Mouse (Mus musculus) R1 (cell line): Measurements from ENCODE around the gene Unc93a2.
"Not testable (repeated sequence)": the region's sequence is repeated elsewhere in the genome, so short reads cannot be mapped to it uniquely, and the experiment has no call there.

Source experiments
- DNase-seq: peaks from one replicate; pipeline ENCODE4 v3.0.0-alpha.2; 2018; ENCODE audit warnings: low read depth, low spot score

Gene Unc93a2

GRCm38 (mm10) chr17:7385364-7385763, at the start of gene Unc93a2:
Unc93a2 (minus strand) TSS chr17:7385464.
- not testable (repeated sequence) for DNase-seq

DNA sequence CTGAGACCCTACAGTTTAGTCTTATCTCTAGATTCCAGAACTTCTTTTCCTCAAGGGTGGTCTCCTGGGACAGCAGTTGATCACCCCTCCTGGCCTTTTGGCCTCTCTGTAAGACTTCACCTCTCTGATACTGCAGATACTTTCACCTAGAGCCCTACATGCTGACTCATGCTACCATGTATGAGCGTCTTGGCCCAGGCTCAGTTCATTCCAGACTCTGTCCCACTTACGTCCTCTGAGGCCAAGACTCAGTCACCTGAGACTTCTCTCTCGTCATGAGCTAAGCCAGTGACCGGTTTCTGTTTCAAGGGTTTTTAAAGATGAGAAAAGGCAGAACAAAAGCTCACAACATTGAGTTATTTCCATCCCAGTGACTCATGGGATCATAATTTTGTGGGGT, 48.9 kb upstream of the Unc93a2 start:
- not testable (repeated sequence) for DNase-seq

DNA sequence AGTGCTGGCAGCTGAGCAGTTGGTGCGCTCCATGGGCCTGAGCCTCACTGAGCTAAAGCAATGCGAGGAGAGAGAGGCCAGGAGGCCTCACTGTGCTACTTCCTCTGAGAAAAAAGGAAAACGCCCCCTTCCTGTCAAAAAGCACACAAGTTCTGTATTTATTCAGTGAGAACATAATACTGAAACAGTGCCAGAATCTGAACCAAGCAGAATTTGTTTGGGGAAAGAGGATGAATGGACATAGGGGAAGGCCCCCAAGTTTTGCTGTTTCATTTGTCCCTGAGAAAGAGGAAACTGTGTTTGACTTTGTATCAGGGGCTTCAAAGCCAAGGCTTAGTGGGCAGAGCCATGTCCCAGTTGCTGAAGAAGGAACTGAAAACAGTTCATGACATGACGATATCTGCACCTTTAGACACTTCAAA, 45.0 kb upstream of the Unc93a2 start:
- not testable (repeated sequence) for DNase-seq

DNA sequence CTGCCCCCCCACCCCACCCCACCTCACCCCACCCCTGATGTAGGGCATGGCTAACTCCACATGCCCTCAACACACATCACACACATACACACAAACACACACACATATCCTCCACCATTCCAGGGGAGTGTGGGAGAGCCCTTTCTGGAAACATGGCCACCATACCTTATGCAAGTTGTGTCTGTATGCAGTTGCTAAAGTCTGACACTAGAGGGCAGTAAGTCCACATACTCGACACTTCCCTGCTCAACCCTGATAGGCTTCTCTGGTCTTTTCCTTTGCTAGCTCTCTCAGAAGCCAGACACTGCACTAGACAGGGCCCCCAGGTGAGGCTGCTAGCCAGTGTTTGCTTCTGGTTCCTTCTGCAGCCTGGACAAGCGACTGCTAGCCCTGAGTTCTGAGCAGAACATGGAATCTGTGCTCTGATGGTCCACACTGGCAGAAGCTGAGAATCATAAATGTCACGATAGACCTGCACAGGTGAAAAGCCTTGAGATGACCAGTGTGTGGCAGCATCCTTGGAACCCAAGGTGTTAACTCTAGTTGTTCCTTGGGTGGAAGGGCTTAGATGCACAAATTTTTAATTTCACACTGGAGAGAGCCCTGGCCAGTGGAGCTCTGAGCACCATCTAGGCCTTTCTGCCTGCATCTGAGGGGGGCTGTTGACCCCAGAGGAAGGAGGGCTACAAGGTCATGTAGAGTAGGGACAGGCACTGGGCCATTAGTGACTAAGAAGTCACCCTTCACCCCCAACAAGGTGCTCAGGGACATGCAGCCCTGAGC, 35.1 kb upstream of the Unc93a2 start:
- DNase-seq = not testable (repeated sequence)

DNA sequence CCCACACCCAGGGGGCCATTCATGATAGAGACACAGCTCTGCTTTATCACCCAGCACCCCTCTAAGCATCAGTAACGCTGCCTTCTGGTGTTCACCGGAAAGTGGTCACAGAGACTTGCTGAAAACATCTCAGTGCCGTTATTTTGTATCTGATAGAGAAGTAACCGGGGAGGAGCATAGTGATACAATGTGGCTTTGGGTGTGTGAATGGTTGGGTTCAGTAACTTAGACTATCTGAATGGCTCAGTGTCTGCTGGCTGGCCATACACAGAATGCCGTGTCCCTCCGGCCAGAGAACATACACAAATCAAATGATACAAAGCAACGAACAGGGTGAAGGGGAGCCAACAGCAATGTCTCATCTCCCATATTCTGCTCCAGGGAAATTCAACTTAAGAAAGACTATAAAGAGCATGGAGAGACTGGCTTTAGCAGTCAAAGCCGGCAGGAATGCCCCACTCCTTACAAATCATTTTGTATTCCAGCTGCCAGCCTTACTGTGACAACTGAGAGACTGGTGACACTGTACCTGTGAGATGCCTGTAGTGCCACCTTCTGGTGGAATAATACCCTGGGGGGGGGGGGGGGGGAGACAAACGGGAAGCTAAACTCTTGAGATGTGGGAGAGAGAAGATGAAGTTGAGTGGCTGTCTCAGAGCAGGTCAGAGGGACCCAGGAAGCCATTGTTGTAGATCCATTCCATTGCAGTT, 29.5 kb upstream of the Unc93a2 start:
- not testable (repeated sequence) for DNase-seq

DNA sequence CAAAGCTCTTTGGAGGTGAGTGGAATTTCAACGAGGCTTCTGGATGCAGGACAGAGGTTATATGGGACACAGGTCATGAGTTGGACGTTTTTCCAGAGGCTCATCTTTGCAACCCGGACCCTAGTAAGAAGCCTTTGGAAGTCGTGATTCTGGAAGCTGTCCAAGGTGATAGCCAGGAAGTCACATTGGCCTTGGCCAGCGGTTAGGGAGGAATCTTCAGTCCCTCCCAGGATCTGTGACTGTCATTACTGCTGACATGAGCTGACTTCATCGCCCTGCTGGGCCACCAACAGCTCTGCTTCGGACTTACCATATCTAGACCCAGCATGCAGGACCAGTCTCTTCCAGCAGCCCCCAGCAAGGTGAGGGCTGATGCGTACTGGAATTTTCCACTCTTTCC, 28.1 kb upstream of the Unc93a2 start:
- DNase-seq = not testable (repeated sequence)

DNA sequence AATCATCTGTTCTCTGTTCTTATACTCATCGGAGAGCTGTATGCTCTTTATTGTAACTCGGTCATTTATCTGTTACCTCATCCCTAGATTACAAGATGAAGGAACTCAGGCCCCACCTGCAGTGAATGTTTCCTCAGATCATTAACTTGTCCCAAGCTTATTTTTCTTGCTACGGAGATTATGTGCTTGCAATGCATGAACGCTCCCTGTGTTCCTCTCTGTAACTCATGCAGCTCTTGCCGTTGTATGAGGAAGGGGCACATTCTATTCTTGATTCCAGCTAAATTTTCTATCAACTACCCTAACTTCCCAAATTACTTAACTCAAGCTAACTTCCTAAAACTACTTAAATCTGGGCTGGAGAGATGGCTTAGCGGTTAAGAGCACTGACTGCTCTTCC, 14.5 kb upstream of the Unc93a2 start:
- DNase-seq = not testable (repeated sequence)

GRCm38 (mm10) chr17:7398198-7398847, 13.1 kb upstream of the Unc93a2 start:
- not testable (repeated sequence) for DNase-seq

DNA sequence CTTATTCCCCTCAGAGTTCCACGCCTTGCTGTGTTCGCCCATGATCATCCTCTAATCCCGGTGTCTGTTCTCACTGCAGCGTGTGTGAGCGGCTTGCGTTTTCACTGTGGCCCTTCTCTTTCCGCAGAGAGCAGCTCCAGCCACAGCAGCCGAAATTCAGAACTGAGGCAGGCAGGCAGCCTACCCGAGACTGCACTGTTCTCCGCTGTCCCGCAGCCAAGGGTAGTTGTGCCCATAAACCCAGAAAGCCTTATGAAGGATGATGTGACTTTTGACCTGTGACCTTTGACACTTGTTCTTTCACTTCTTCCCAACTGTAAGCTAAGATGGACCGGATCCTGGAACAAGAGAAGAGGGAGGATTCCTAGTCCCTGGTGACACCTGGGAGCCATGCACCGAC, 11.8 kb upstream of the Unc93a2 start:
- not testable (repeated sequence) for DNase-seq

- DNase-seq = not testable (repeated sequence)
These were observed 11.0 kb upstream of the Unc93a2 start for GRCm38 (mm10) chr17:7396288-7396687.

GRCm38 (mm10) chr17:7395671-7396070, 10.4 kb upstream of the Unc93a2 start:
- DNase-seq = not testable (repeated sequence)

- peak; percentile 41 for DNase-seq
These were observed 9.9 kb upstream of the Unc93a2 start for GRCm38 (mm10) chr17:7395116-7395515.

DNA sequence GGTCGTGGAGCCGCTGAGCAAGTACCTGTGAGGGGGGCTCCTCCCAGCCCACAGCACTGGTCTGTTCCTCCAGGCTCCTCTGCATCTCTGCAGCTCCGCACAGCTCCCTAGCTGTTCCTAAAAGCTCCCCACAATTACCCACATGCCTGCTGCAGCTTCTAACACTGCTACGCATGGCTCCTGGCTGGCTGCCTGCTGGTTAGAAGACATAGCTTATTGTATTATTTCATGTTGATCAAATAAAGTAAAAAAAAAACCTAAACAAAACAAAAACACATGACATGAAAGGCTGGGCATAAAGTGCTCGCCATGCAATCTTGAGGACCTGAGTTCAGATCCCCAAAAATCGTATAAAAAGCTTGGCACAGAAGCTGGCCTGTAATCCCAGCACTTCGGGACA, 4.6 kb upstream of the Unc93a2 start:
- not testable (repeated sequence) for DNase-seq

DNA sequence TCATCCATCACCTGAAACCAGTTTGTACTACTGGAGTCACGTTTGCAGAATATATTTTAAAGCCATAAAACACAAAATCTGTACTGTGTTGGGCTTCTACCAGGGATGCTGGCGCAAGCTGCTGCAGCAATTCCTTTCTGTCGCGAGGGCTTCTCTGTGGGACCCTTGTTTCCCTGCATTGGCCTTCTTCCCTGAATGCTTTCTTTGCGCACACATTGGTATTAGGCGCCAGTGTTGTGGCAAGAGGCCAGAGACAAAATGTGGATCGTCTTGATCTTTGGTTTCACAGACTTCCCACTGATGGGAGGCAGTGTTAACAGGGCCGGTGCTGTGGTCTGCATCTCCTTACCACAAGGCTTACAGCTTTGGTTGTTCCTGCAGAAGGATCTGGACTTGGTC, 3.7 kb upstream of the Unc93a2 start:
- not testable (repeated sequence) for DNase-seq

DNA sequence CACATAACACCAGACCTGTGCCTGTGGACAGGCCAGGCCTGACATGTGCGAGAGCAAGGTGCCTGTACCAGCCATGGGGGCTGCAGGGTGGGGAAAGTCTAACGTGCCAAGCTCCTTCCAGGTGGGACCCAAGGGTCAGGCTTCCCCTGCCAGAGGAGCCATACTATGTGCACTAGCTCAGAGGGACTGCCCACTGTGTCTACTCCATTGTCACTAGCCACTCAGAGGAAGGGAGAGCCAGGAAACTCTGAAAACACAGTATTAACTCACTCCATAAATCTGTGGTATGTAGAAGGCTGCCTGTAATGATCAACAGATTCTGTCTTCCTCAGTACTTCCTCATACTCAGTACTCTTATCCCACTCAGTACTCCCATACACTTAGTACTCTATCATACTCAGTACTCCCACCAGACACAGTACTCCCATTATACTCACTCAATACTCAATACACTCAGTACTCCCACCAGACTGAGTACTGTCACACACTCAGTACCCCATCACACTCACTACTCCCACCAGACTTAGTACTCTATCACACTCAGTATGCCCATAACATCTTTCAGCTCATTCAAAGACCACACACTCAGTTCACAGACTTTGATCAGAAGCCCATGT, 3.2 kb upstream of the Unc93a2 start:
- not testable (repeated sequence) for DNase-seq

GRCm38 (mm10) chr17:7386016-7386415, 752 bp upstream of the Unc93a2 start:
- DNase-seq = not testable (repeated sequence)

DNA sequence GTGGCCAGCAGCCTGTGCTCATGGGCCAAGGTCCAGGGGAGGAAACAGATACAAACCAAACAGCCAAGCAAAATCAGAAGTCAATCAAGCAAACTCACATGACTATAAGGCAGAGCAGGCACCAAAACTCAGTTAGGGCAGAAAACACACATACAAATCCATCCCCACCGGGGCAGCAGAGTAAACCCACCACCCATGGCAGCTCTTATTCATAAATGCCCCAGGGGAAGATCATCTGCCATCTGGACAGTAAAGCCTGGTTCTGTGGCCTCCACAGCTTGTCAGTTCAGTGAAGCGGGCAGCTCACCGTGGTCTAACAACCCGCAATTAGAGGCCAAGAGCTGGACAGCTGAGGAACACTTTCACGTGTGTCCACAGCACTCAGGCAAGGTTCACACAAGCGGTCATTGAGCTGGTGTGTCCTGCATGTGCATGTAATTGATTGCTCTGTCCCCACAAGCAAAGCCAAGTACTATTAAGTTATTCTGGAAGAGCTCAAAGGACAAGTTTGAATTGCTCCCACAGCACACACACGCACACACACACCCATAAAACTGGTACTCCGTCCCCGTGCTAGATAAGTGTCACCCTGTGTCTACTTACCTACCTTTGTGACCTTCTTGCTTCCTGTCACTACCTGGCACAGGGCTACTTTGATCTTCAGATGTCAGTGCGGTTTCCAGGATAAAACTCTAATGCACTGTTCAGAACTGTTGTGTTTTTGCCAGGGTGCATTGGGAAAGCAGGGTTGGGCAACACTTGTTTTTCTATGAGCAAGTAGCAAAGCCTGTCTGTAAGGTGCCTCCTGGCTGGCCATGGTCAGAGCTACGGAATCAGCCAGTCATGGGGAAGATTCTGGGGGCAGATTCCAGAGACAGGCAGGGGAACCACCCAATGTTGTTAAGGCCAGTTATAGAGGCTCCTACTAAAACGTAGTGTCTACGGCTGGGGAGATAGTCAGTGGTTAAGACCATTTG, 1.8 kb downstream of the Unc93a2 start:
- not testable (repeated sequence) for DNase-seq

DNA sequence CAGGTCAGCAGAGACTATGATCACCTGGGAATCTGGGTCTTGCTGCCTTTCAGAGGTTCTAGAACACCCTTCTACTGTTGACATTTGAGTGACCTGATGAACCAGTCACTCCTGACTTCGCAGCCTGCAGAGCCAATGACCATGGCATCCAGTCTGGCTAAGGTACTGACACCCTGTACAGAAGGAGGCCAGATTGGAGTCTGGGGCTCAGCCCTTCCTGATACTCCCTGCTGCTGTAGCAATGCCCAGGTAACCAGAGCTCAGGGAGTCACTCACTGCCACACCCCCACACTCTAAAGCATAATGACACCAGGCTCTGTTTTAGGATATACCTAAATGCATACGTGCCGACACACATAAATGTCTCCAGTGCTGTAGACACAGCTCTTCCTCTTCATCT, 2.6 kb downstream of the Unc93a2 start:
- DNase-seq = not testable (repeated sequence)

GRCm38 (mm10) chr17:7377907-7378306, 7.4 kb downstream of the Unc93a2 start:
- DNase-seq = not testable (repeated sequence)

- not testable (repeated sequence) for DNase-seq
These were observed 8.1 kb downstream of the Unc93a2 start for GRCm38 (mm10) chr17:7376951-7377700.
